Mouse (Mus musculus) lung, postnatal 0 days (tissue): ENCODE measurements around the gene Acap1. TPM values are rescaled to one million over a fixed set of nuclear protein-coding genes. Genes with fewer than 3 reads are reported as not detected.

ENCODE experiments used
- ATAC-seq: fragments of 200-750 bp; cut with Nextera tagmentation; 2 replicates; pipeline ENCODE4 v1.8.0; 2017; ENCODE audit warnings: moderate library complexity
- DNase-seq: peaks from one replicate; pipeline ENCODE4 v3.0.0-alpha.2; 2016; ENCODE audit warnings: low spot score
- H3K27ac ChIP-seq: fragments of 300-500 bp; sonication (generic); 2 replicates; pipeline ENCODE4 v1.5.1; 2014; ENCODE audit warnings: antibody characterized with exemption, mild to moderate bottlenecking, low read length, mixed read lengths
- H3K27me3 ChIP-seq: fragments of 300-500 bp; sonication (generic); replicated peaks from 2 replicates; pipeline ENCODE4 v1.6.1; 2014; ENCODE audit warnings: low read length, mixed read lengths; ENCODE audit not compliant: insufficient read depth
- H3K36me3 ChIP-seq: fragments of 300-500 bp; sonication (generic); 2 replicates; pipeline ENCODE4 v1.6.1; 2014; ENCODE audit warnings: low read length, mixed read lengths; ENCODE audit not compliant: insufficient read depth
- H3K4me1 ChIP-seq: fragments of 300-500 bp; sonication (generic); 2 replicates; pipeline ENCODE4 v1.6.1; 2014; ENCODE audit warnings: antibody characterized with exemption, low read depth, low read length, mixed read lengths; ENCODE audit not compliant: insufficient read depth
- H3K4me2 ChIP-seq: fragments of 300-500 bp; sonication (generic); replicated peaks from 2 replicates; pipeline ENCODE4 v1.6.1; 2014; ENCODE audit warnings: low read depth, mild to moderate bottlenecking, low read length, moderate library complexity, mixed read lengths
- H3K4me3 ChIP-seq: fragments of 300-500 bp; sonication (generic); 2 replicates; pipeline ENCODE4 v1.5.1; 2014; ENCODE audit warnings: low read depth, low read length
- H3K9ac ChIP-seq: fragments of 300-500 bp; sonication (generic); replicated peaks from 2 replicates; pipeline ENCODE4 v1.6.1; 2014; ENCODE audit warnings: low read depth, mild to moderate bottlenecking
- H3K9me3 ChIP-seq: fragments of 300-500 bp; sonication (generic); 2 replicates; pipeline ENCODE4 v1.6.1; 2016; ENCODE audit warnings: low read length, mixed read lengths
- CTCF ChIP-seq: IDR thresholded peaks from 2 replicates; pipeline ENCODE4 v1.5.1; 2016; ENCODE audit warnings: antibody characterized with exemption, mild to moderate bottlenecking
- EP300 ChIP-seq: IDR thresholded peaks from 2 replicates; pipeline ENCODE4 v1.6.1; 2016; ENCODE audit warnings: antibody characterized with exemption, mild to moderate bottlenecking, control low read depth
- WGBS: fragments of 180-500 bp; shearing (Covaris S2); extraction: QIAGEN DNeasy Blood & Tissue Kit; methylation state at CpG from one replicate; pipeline ENCODE4 v1.1.7; 2014; 5-methylcytosine and 5-hydroxymethylcytosine counted together
- polyA plus RNA-seq: library from polyadenylated mRNA; unstranded; fragments of >200 nt; fragmentation: Nextera tagmentation; extraction: Ambion mirVana; gene quantifications from 2 replicates; pipeline ENCODE4 v1.2.1, GENCODE M21; 2015

Gene Acap1
- polyA plus RNA-seq, 1 experiment from 2014 or later, result 1.7 TPM

DNA sequence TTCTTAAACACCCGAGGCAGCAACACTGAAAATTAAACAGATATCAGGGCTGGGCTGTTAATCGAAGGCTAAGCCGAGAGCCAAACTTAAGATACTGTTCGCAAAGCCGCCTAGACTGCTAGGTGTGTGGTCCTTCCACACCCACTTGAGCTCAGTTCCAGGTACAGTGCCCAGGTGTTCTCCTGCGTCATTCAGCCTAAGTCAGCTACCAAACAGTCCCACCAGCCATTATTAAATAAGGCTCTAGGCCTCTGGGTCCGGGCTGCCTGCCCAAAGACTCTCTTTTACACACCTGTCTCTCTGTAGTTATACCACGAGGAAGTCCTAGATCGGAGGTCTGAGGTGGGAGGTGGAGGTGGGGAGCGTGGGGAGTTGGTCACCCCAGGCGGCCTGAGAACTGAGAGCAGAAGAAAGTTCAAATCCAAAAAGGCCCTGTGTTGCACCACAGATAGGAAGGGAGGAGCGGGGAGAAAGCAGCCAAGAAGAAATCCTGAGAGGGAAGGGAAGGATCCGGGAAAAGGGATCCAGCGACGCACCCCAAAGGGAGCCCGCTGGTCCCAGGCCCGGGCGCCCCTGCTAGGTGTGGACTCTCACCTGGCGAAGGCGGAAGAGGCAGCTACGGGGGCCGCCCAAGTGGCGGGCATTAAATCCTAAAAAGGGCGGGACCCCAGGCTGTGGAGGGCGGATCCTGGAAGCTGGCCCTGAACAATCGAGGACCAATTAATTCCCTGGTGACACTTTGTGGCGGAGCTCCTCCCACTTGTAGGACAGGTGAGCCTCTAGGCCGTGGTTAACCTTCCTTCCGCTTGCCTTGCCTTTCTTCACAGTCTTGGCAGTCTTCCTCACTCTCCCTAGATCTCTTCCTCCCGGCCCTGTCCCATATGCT is 37.0 kb downstream of the Acap1 start, which contains the start of gene Tnk1:
Gene Tnk1 (minus strand): TSS at position 618 of the 886 bp plus-strand sequence.
- Histone ChIP-seq H3K9me3 (no peaks in the 10 kb centered on the region), H3K27ac (peak within 1 kb of the TSS; percentile 84), H3K36me3 (no peaks in the 10 kb centered on the region), H3K4me3 (peak within 1 kb of the TSS; percentile 25), H3K4me1 (no peaks in the 10 kb centered on the region), H3K4me2 (peak within 1 kb of the TSS; percentile 48), H3K27me3 (no peaks in the 10 kb centered on the region), H3K9ac (peak within 1 kb of the TSS; percentile 39)
- ATAC-seq, result peak; percentile 84
- peak; percentile 88 for DNase-seq
- 16% methylated on average over 30 of the region's 30 CpGs for WGBS
- TF ChIP-seq EP300 (no peak; the same call in 1 of the 2 replicates), CTCF (no peak)

DNA sequence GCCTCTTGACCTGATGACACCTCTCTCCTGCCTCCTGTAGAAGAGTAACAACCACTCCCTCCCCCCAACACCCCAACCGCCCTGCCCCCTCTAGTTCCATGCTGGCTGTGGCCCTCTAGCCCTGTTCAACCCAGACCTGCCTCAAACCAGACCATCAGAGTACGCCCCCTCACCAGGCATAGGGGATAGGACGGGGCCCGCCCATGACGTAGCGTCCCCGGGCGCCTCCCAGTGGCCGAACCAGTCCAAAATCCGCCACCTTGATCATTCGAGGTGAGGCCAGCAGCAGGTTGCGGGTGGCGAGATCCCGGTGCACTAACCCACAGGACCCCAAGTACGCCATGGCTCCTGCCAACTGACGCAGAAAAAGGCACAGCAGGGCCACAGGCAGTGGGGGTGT is 40.0 kb downstream of the Acap1 start:
- Histone ChIP-seq H3K4me2 (no peak overlapping the region), H3K36me3 (peaks cover 14% of the 10 kb centered on the region), H3K9me3 (no peaks in the 10 kb centered on the region), H3K27ac (no peak overlapping the region), H3K4me1 (0 out of 2 replicates have a peak, but pooled peaks cover 3% of the 10 kb centered on the region), H3K4me3 (no peak overlapping the region), H3K9ac (no peak overlapping the region), H3K27me3 (no peaks in the 10 kb centered on the region)
- WGBS, result 37% methylated on average over 16 of the region's 16 CpGs
- ATAC-seq, result peak; percentile 28
- no peak for DNase-seq
- TF ChIP-seq CTCF (peak; percentile 66), EP300 (no peak)

DNA sequence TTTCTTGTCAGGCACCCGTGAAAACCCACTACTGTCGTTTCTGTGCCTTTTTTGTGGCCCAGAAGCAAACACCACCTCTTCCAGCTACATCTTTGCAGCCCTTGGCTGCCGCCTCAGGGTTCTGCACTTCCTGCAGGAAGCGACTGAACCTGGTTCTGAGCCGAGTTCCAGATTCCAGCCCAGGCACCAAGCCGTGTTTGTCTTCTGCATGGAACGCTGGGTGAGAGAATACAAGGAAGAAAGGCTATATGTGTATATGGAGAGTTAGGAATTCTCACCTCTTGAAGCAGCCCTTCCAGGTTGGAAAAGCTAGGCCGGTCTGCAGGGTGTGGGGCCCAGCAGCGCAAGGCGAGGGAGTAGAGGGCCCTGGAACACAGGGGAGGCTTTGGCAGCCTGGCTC is 40.7 kb downstream of the Acap1 start:
- no peak overlapping the region for H3K9ac ChIP-seq

DNA sequence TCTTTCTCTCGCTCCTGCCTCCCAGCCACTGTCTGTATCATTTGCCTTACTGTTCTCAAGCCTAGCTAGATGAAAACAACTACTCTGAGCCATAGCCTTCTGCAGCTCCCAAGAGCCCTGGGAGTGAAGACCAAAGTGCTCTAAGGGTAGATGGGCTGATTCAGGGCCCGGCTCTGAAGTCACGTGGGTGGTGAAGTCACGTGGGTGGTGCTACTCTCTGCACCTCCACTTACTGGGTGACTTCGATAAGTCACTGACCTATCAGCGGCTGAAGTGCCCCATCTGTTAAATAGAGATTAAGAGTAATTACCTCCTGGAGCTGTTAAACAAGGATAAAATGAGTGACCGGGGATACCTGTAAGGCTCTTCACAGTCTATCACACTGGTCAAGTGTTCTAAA is 41.3 kb downstream of the Acap1 start:
- peaks cover 16% of the 10 kb centered on the region for H3K36me3 ChIP-seq
- no peak overlapping the region for H3K4me3 ChIP-seq
- no peak overlapping the region for H3K27ac ChIP-seq
- H3K9me3 ChIP-seq, result no peaks in the 10 kb centered on the region
- ATAC-seq (peak; percentile 29), DNase-seq (no peak)
- TF ChIP-seq EP300, result no peak
- TF ChIP-seq CTCF, result no peak
- 0 out of 2 replicates have a peak, but pooled peaks cover 3% of the 10 kb centered on the region for H3K4me1 ChIP-seq
- no peak overlapping the region for H3K4me2 ChIP-seq
- 48% methylated on average over 7 of the region's 7 CpGs for WGBS
- no peak overlapping the region for H3K9ac ChIP-seq
- no peaks in the 10 kb centered on the region for H3K27me3 ChIP-seq

More for the DNA sequence above, 40.7 kb downstream of the Acap1 start:
- ATAC-seq (no peak), DNase-seq (no peak)
- no peaks in the 10 kb centered on the region for H3K9me3 ChIP-seq
- TF ChIP-seq CTCF, result no peak
- no peak for TF ChIP-seq EP300
- no peak overlapping the region for H3K4me2 ChIP-seq
- H3K4me1 ChIP-seq, result 0 out of 2 replicates have a peak, but pooled peaks cover 3% of the 10 kb centered on the region
- no peaks in the 10 kb centered on the region for H3K27me3 ChIP-seq
- H3K4me3 ChIP-seq, result no peak overlapping the region
- peaks cover 16% of the 10 kb centered on the region for H3K36me3 ChIP-seq
- WGBS, result 71% methylated on average over 10 of the region's 10 CpGs
- H3K27ac ChIP-seq, result no peak overlapping the region

DNA sequence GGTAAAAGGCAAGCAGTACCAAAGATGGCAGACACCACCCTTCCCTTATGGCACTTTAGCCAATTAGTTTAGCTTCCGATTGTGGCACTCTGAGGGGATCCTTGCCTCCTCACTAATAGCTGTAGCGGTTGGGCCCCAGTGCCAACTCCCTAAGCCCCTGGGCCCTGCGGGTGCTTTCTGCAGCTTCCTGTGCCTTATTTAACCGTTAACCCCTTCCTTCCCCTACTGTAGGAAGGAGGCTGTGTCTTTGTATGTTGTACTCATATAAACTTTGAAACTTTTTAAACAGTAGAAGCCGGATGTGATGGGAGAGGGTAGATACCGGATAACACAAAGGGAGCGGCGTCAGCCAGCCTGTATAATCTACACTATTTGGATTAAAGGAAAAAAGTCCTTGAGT is 44.6 kb downstream of the Acap1 start:
- no peak for DNase-seq
- no peak overlapping the region for H3K9ac ChIP-seq
- H3K4me1 ChIP-seq, result peaks cover 14% of the 10 kb centered on the region; the same call in 1 of the 2 replicates
- no peak for ATAC-seq
- H3K27ac ChIP-seq, result no peak overlapping the region
- H3K27me3 ChIP-seq, result no peaks in the 10 kb centered on the region
- TF ChIP-seq CTCF (no peak), EP300 (no peak)
- no peak overlapping the region for H3K4me3 ChIP-seq
- H3K4me2 ChIP-seq, result no peak overlapping the region
- H3K9me3 ChIP-seq, result no peaks in the 10 kb centered on the region
- 59% methylated on average over 8 of the region's 8 CpGs for WGBS
- peaks cover 24% of the 10 kb centered on the region for H3K36me3 ChIP-seq

DNA sequence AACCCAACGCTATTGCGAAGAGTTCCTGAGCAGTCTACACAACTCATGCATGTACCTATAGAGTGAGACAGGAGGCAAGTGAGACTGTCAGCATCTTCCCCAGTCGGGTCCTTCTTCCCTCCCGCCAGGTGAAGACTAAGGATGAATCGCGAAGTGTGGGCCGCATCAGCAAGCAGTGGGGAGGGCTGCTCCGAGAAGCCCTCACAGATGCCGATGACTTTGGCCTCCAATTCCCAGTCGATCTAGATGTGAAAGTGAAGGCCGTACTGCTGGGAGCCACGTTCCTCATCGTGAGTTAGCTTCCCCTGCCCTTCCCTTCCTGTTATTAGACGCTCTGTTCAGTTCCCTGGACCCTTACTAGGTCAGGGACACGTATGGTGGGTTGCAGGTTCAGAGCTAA is 45.5 kb downstream of the Acap1 start:
- TF ChIP-seq EP300, result no peak
- no peak for ATAC-seq
- 85% methylated on average over 15 of the region's 15 CpGs for WGBS
- H3K9ac ChIP-seq, result no peak overlapping the region
- H3K4me1 ChIP-seq, result peaks cover 18% of the 10 kb centered on the region; the same call in 1 of the 2 replicates
- no peak for DNase-seq
- H3K27ac ChIP-seq, result no peak overlapping the region
- H3K27me3 ChIP-seq, result no peaks in the 10 kb centered on the region
- no peaks in the 10 kb centered on the region for H3K9me3 ChIP-seq
- H3K4me2 ChIP-seq, result no peak overlapping the region
- no peak overlapping the region for H3K4me3 ChIP-seq
- H3K36me3 ChIP-seq, result peaks cover 24% of the 10 kb centered on the region
